Mouse (Mus musculus) G1E-ER4 (cell line): ENCODE results near the gene Shroom3. TPM values are rescaled to one million over a fixed set of nuclear protein-coding genes. Genes with fewer than 3 reads are reported as not detected.

Experiments
- GATA1 ChIP-seq: IDR thresholded peaks from one replicate; pipeline ENCODE4 v1.8.0; 2012; ENCODE audit warnings: low read length, inconsistent platforms
- polyA plus RNA-seq: library from polyadenylated mRNA; stranded (reverse); fragments of >175 nt; gene quantifications from 2 replicates; pipeline ENCODE4 v1.2.3, GENCODE M21; 2012

Gene Shroom3
- polyA plus RNA-seq, 1 experiment, result not detected

DNA sequence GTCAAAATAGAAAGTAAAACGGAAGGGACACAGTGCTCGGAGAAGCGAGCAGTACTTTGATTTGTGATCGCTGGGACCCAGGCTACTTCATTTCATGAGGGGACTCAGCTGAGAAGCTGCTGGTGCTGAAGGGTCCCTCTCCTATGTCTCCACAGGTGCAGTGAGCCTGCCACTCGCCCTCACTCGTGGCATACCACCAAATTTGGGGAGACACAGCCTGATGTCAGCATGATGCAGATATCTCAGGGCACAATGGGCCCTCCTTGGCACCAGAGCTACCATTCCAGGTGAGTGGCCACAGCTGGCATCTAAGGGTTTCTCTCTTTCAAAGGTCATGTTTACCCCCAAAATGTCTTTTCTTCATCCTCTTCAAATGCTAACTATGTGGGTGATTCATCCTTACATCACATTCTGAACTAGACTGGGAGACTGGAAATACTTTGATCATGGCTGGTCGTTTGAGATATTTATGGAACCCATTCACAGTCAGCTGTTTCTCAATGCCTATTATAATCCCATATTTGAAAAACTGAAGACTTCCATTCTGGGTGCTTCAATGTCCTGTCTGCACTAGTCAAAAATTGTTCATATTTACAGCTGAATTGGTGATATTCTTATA is 250.5 kb downstream of the Shroom3 start:
- no peak for TF ChIP-seq GATA1

DNA sequence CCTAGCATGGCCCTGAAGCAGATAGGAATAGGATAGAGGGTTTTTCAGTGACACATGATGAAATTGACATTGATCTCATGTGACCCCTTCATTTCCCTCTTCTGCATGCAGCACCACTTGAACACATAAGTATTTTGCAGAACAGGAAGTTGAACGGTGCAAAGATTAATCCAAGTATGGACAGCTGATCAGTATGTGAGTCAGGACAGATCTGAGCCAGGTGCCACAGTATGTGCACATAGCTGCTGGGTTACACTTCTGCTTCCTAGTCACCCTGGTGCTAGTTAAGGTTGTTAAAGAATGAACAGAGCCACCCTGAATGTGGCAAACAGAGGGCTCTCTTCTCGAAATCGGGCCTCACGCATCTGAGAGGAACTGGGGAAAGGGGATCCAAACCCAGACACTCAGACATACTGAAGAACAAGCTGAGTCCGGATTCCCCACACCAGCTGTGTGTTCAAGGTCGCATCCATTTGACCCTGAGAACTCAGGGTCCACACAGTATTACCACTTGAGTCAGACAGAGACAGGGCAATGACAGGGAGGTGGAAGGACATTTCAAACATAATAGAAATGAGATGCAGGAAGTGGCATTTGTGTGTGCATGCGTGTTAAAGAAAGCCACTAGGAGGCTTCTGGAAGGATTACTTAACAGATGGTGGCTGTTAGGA is 251.2 kb downstream of the Shroom3 start:
- no peak for TF ChIP-seq GATA1

DNA sequence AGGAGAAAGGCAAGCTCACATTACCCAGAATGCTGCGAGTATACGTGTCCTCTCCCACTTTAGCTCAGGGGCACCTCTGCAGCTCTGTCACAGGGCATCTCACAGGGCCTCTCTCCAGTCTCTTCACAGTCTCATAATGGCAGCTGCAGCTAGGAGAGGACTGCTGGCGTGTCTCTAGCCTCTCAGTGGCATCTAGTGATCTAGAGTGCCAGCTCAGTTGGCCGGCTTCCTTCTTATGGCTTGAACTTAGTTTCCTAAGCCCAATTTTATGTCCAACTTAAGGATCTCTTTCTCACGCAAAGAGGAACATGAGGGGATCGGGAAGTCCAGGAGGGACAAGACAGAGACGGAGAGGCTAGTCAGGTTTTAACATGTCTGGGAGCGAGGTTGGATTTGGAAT is 252.6 kb downstream of the Shroom3 start:
- TF ChIP-seq GATA1, result no peak

DNA sequence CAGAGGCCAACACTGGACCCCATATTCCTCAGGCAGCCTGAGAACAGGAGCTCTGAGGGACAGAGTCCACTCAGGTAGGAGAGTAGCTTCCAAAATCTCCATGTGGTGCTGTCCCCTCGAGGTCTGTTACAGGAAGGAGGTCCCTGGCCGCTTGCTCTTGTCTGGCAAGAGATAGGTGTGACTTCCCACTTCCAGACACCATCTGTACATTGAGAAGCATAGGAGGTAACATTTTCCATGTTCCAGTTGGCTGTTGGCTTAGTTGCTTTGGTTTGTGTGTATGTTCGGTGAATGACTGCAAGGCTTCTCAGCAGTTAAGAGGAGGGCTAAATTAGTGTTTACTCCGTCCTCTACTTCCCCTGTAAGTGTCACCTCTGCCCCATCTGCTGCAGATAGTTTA is 254.5 kb downstream of the Shroom3 start:
- TF ChIP-seq GATA1, result no peak

DNA sequence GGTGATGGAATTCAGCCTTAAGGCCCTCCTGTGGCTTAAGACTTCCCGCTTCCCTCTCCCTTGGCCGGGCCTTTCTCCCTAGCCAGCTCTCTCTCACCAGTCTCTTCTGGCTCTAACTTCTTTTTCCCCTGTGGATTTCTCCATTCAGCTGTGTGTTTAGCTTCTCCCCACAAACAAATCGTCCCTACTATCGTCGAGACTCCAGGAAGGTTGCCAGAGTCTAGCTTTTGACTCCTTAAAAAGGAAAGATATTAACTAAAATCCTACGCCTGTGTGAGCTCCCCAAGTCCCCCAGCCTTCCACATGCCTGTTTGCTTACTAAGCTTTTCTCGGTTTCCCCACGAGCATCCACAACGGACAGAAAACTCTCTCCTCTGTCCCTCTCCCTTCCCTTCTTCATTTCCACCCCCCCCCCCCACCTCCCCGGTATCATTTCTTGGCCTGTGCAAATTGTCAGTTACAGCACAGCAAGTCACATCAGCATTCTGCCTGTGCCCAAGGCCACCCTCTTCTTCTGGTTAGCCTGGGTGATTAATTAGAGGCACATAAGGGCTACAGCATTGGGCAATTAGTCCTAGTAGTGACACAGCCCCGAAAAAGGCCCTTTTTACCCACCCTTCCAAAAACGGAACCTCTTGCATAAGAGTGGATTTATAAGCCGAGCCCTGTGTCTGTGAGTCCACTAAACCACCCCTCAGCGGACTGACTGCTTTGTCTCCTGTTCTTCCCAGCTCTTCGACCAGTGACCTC is 256.2 kb downstream of the Shroom3 start:
- no peak for TF ChIP-seq GATA1

DNA sequence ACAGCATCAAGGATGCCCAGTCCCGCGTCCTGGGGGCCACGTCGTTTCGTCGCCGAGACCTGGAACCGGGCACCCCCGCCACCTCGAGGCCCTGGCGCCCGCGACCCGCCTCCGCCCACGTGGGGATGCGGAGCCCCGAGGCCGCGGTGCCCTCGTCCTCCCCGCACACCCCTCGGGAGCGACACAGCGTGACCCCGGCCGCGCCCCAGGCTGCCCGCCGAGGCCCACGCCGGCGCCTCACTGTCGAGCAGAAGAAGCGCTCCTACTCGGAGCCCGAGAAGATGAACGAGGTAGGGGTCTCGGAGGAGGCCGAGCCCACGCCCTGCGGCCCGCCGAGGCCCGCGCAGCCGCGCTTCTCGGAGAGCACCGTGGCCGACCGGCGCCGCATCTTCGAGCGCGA is 258.9 kb downstream of the Shroom3 start:
- TF ChIP-seq GATA1, result no peak

DNA sequence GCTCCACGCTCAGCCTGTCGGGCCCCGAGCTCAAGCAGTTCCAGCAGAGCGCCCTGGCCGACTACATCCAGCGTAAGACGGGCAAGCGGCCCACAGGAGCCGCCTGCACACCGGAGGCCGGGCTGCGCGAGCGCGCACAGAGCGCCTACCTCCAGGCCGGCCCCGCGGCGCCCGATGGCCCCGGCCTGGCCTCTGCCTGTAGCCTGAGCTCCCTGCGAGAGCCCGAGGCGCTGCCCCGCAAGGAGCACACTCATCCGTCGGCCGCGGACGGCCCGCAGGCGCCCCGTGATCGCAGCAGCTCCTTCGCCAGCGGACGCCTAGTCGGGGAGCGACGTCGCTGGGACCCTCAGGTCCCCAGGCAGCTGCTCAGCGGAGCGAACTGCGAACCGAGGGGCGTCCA is 259.3 kb downstream of the Shroom3 start:
- no peak for TF ChIP-seq GATA1

DNA sequence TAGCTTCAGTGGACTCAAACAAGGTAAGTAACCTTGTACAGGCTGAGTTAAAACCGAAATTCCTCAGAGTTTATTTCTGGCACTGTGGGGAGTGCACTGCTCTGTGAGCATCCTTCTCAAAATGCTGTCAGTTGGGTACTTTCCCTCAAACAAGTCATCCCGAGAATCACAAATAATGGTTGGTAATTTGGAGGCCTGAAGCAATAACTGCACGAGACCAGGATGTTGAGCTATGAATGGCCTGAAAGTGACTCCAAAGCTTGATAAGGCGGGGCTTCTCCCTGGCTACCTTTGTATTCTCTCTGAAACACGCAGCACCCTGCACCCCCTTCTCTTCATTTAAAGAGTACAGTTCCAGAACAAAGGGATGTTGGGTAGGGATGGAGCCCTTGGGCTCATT is 261.6 kb downstream of the Shroom3 start:
- no peak for TF ChIP-seq GATA1

DNA sequence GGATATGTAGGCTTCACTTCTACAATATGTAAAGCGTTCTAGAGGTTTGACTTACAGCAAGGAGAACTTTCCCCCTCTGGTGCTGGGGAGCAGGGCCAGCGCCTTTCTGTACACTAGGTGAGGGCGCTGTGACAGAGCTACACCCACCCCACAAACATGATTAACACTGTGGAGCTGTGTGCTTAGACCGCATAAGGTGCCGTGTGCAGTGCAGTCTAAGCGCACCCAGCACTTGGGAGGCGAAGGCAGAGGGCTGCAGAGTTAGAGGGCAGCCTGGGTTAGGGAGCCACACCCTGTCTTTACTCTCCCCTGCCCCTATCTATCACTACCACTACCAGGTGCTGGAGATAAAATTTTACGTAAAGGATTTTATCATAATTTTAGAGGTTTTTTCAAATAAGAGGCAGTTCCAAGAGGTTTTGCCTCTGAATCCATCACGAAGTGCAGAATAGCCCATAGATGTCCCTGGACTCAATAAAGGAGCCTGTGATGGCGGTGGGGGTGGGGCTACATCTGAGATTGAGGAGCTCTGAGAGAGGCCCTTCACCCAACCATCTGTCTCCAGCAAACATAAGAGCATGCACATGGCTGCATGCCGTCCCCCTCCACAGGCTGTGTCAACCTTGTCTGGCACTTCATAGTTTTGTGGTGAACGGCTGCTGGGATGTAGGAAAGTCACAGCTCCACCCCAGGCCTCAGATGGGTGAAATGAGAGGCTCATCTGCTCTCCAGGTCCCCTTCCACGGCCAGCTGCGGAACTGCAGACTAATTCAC is 265.9 kb downstream of the Shroom3 start:
- TF ChIP-seq GATA1, result no peak

DNA sequence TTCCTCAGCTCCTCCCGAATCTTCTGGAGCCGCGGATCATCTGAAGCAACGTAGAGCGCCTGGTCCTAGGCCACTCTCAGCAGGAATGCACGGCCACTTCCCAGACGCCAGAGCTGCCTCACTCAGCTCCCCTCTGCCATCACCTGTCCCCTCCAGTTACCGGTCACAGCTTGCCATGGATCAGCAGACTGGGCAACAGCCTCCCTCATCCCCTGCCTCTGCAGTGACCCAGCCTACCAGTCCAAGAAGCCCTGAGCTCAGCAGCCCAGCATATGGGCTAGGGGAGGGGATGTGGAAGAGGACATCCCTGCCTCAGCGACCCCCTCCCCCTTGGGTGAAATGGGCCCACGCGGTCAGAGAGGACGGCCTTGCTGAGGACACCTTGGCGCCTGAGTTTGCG is 267.3 kb downstream of the Shroom3 start:
- TF ChIP-seq GATA1, result no peak

DNA sequence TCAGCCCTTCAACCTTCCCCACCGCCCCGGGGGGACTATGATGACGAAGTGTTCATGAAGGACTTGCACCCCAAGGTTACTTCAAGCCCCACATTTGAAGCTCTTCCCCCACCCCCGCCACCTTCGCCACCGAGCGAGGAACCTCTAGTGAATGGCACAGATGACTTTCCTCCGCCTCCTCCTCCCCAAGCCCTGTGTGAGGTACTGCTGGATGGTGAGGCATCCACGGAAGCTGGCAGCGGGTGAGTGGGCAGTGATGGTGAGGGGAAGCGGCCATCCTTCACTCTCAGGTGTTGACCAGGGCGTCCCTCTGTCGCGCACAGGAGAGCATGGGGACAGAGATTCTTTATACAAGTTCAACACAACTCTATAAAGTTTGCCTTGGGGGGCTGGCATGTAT is 267.8 kb downstream of the Shroom3 start:
- TF ChIP-seq GATA1, result no peak

DNA sequence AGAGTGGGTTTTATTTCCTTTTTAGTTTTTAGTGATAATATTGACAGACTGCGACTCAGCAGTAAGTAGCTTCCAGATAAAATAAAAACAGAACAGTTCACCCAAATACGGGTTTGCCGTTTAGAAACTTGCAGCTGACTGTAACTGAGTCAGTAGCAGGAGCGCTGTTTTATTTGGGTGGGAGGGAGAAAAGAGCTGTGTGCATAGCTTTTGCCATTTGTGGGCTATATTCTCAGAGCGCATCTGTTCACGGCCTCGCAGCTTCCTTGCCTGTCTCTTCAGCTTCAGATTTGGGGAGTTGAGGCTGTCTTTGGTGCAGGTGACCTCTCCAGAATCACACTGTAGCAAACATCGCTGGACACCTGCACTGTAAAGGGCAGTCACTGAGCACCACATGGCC is 270.6 kb downstream of the Shroom3 start:
- no peak for TF ChIP-seq GATA1

DNA sequence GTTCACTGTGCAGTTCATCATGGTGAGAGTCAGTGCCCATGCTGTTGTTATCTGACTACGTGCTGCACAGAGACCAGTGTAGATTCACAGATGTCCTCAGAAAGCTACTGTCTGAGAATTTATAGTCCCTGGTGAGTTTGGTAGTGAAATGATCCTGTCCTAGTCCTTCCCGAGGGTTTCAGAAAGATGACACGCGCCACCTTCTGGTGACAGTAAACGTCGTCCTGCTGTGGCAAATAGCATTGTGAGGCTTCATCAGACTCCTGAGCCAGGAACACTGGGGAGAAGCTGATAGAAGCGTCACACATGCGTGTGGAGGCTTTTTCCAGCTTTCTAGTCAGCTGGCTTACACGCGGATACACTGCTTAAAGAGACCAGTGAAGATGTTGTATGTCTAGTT is 271.1 kb downstream of the Shroom3 start:
- TF ChIP-seq GATA1, result no peak

DNA sequence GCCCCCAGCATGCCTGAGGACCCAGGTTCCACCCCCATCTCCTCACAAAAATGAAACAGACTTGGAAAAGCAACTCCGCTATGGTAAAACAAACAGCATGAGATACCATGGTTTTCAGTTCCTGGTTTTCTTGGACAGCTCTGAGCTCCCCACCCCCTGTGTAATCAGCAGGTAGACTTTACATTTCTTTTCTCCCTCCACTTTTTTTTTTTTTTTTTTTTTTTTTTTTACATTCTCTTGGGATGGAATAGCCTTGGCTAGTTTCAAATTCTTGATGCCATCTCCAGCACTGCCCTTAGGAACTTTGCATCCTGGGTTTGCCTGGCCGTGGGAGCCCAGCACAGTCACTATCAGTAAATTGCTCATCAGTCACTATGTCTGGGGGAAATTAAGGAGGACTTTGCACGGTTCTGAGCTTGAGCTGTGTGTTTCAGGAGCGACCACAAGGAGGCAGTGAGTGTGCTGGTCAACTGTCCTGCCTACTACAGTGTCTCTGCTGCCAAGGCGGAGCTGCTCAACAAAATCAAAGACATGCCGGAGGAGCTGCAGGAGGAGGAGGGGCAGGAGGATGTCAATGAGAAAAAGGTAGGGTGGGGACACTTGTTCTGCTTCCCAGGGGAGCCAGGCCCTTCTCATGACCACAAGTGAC is 271.7 kb downstream of the Shroom3 start:
- no peak for TF ChIP-seq GATA1

DNA sequence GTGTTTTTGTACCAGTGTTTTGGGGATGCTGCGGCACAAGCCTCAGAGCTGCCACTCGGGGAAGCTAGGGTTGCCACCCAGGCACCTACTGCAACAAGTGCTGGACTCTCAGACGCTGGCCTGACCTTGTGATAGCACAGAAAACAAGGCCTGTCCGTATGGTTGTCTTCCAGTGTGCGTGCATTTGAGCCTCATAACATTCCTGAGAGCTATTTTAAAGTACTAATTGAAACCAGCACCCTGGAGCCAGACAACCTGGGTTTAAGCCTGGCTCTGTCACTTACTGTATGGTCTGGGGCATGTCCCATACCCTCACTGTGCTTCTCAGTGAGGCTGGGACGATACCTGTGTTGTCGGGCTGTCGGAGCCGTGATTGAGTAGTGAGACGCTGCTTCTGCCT is 276.1 kb downstream of the Shroom3 start:
- no peak for TF ChIP-seq GATA1
